Mouse (Mus musculus): ENCODE data around the gene Adamtsl1. TPM values are rescaled to one million over a fixed set of nuclear protein-coding genes. Genes with fewer than 3 reads are reported as not detected.

The Adamtsl1 gene
- total RNA-seq, 2 experiments from 2014 or later, result not detected

DNA sequence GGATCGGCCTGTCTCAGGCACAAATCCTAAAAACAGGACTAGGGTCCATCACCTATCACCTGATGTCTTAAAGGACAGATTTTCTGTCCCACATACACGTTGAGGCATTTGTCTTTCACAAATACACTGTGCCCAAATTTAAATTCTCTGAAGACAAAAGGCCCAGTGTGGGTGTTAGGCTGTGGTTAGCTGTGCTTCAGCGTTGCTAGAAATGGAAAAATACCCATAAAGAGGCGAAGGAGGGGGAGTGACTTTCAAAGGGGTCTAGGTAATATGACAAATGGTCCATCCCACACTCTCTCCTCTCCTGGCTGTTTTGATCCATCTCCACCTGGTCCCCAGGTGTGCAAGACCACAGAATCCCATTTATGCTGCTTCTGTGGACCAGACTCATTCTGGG lies 404.4 kb downstream of the Adamtsl1 start:
- ATAC-seq (replicated peaks; ENCODE audit: poor library complexity), result no peak

DNA sequence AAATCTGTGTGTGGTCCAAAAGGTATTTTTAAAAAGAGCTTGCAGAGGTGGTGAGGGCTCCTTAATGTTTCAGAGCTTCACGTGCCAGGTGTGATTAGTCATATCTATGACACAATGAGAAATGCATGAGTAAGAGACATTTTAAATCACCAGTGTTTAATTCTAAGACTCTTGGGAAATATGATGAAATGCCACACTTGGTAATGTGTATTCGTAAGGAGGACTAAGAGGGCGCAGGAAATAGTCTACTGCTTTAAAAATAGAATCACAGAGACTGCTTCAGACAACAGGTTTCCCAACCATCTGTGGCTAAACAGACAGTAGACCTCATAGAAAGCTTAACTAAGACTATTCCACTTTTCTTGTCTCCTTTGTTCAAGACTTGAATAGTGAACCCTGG lies 406.5 kb downstream of the Adamtsl1 start:
- ATAC-seq (replicated peaks; ENCODE audit: poor library complexity), result no peak

DNA sequence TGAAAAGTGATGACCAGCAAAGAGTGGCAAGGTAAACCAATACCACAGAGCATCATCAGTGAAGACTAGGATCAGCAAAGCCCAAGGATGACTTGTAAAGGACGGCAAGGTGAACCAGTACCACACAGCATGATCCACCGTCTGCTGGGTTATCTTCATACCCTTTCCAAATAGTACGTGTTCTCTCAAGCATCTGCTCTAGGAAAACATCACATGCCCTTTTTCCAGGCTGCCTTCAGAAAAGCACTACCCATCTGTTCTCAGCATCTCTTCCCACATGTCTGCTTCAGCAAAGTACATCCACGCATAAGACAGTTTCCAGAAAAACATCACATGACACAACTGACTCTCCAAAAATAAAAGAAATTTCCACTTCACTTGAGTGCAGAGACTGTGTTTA lies 408.8 kb downstream of the Adamtsl1 start:
- no peak for ATAC-seq (replicated peaks; ENCODE audit: poor library complexity)

DNA sequence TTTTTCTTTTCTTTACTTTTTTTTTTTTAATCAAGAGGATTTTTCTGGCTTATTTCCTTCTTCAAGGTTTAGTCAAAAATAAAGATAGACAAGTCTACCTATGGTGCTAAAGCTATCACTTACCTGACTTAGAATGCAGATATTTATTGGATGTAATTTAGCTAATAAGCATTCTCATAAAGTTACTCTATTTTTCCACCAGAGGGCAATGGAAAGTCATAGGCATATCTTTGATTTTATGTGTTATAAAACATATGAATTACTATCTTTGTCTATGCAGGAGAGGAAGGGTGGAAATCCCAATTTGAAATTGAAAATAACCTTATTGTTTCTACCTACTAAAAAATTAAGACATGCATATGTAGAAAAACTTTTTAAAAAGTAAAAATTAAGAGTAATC lies 418.2 kb downstream of the Adamtsl1 start:
- ATAC-seq (replicated peaks; ENCODE audit: poor library complexity), result no peak; the same call in 1 of the 2 replicates

DNA sequence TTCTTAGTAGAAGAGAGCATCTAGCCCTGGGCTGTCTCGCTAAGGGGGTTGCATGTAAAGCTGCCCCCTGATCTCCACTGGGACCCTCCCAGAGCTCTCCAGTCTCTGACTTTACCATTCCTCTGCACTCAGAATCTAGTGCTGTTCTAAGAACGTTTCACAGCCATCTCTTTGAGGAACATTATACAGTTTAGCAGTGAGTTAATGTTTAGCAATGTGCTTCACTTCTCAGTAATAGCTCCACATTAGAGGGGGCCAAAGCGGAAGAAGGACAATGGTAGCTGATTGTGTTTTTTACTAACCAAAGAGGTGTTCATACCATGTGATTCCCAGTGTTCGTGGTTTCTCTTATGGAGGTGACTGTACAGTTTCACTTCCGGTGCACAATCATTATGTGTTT lies 425.5 kb downstream of the Adamtsl1 start:
- no peak for ATAC-seq (replicated peaks; ENCODE audit: poor library complexity)

DNA sequence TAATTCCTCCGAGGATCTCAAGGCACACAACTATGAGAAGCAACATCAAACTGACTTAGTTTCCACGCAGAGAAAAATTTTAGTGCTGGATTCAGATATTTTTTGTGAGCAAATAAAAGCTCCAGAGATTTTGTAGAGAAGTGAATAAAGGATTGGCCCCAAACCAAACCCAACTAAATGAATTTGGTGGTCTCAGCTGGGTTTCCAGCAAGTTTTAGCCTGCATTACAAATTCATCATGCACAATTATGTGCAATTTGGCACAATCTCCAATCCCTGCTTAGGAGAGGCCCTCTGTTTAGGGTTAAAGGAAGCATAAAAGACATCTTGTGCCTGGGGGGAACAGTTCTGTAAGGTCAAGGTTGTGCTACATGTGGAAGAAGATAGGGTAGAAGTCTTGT lies 427.9 kb downstream of the Adamtsl1 start:
- no peak for ATAC-seq (replicated peaks; ENCODE audit: poor library complexity)

DNA sequence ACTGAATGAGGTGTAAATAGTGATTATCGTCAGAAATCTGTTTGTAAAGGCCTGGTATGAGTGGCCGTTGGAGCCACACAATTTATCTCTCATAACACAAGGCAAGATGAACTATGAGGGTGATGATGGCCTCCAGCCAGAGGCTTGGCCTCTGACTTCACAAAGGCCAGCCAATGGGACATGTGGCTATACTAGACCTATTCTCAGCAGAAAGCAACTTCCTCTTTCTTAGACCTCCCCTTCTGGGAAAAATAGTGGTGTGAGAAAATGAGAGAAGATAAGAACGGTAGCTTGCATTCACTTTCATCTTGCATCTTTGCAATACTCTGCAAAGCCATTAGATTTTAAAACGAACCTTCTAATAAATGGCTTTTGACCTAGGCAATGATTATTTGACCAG lies 439.6 kb downstream of the Adamtsl1 start:
- peak; percentile 94 for ATAC-seq (replicated peaks; ENCODE audit: poor library complexity)

DNA sequence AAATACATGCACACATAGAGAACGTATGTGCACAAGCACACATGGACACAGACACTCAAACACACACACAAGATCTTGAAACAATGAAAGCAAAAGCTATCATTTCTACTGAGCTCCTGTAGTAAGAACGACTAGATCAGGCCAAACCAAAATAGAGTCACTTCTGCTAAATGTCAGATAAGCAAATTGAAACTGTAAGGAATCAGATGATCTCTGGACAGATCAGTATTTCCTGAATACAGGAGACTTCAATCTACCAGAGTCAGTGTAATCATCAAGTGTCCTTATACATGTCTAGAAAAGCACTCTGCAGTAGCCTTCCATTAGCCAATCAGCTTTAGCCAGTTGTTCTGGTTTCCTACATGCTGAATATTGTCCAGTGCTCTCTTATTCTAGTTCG lies 441.4 kb downstream of the Adamtsl1 start:
- ATAC-seq (replicated peaks; ENCODE audit: poor library complexity), result 0 out of 2 replicates have a peak, but pooled peaks have one; percentile 10

DNA sequence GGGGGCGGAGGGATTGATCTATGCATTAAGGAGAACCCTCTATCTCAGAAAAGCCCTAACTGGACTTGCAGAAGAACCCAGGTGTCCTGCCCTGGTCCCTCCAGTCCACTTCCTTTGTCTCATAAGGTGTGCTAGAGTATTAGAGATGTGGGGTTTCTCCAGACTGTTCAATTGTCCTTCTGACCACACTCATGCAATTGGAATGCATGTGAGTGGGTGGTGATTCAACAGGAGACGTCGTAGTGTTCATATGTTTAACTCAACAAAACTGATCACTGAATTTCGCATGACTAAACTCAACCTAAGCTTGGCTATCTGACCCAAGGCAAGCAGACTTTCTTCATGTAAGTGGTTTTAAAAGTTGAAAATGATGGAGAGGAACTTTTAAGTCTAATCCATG lies 443.3 kb downstream of the Adamtsl1 start:
- no peak for ATAC-seq (replicated peaks; ENCODE audit: poor library complexity)

DNA sequence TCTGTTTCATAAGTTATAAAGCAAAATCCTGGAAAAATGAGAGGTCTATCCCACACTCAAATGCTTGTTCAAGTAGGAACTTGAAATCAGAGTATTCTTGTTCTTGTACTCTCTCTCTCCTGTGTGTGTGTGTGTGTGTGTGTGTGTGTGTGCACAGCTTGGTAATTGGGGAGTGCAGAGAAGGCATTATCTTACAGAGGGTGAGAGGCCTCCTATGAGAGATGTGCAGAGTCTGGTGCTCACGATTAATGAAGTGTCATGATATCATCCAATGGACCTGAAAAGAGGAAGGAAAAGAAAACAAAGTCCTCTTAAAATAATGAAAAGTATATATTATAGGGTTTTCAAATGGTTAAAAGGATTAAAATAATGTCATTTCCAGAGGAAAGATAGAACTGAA lies 443.9 kb downstream of the Adamtsl1 start:
- no peak for ATAC-seq (replicated peaks; ENCODE audit: poor library complexity)

DNA sequence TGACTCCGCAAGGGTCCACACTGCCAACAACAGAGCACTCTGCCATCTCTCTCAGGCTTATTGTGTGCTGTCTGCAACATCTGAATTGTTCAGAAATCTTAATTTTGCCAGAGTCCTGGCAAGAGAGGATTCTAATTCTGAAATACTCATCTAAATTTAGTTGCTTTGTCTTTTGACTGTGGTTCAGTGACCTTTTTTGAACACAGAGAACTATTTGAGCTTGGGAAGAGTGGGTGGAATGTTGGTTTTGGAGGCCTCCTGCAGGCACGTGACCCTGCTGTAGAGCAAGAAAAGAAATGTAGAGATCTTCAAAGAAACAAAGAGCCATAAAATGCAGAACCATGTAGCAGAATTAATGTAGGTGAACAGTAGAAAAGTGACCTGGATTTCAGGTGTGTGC lies 445.0 kb downstream of the Adamtsl1 start:
- ATAC-seq (replicated peaks; ENCODE audit: poor library complexity), result no peak

DNA sequence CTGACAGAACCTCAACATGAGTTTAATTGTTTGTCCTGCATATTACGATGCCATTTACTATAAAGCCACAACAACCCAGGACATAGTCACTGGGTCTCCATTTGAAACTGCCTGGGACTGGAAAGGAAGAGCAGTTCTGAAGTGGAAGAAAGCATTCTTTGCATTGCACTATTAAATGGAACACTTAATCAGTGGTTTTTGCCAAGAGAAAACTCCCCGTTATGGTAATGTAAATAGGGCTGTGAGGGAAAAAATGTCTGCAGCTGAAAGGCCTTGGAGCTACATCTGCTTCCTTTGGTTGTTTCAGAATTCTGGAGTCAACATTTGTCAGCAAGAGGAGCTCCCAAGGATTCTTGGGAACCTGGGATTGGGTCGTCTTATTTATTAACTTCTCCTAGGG lies 462.2 kb downstream of the Adamtsl1 start:
- ATAC-seq (replicated peaks; ENCODE audit: poor library complexity), result no peak

DNA sequence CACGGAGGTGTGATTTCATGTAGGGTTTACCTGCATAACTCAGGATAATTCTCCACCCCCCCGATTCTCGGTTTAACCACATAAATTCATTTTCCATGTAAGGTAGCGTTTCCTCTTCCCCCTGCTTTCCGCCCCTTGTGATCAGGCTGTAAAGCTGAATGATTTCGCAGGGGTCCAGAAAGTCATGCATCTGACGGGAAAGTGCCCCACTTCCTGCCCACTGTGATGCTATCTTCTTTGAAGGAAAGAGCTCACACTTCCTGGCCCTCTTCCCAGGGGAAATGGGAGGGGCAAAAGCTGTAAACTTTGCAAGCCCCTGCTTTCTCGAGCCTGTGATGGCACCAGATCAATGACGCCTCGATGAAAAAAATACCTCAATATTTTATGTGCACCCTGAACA lies 465.2 kb downstream of the Adamtsl1 start:
- ATAC-seq (replicated peaks; ENCODE audit: poor library complexity), result no peak

DNA sequence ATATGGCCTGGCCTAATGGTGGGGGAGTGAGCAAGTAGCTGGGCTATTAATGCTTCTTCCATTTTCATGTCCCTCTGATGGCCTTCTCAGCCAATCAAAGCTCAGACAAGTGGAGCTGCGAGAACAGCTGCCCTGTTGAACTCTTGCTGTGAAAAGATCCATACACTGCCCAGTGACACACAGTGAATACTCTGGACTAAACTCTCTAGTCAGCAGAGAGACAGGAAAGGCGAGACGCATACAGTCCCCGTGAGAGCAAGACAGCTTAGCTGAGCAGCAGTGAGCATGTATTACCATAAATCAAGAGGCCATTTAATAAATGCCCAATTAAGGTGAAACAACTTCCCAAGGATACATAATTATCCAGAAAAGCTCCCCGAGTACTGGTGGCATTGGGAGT lies 492.6 kb downstream of the Adamtsl1 start:
- no peak for ATAC-seq (replicated peaks; ENCODE audit: poor library complexity)

DNA sequence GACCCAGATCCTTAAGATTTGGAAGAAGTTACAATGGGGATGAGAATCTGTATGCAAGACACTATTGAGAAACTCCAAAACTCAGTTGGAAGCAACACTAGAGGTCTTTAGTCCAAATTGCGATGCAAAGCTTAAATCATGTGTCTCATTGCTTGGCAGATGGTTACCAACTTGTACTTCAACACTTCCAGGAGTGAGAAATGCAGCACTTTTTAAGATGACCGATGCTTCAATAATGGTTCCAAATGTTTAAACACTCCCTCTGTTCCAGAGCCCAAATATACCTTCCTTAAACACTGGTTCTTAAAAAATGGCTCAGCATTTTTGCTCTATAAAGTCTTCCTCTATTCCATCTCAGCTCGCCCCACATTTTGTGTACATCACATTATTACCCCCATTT lies 499.7 kb downstream of the Adamtsl1 start:
- ATAC-seq (replicated peaks; ENCODE audit: poor library complexity), result no peak

DNA sequence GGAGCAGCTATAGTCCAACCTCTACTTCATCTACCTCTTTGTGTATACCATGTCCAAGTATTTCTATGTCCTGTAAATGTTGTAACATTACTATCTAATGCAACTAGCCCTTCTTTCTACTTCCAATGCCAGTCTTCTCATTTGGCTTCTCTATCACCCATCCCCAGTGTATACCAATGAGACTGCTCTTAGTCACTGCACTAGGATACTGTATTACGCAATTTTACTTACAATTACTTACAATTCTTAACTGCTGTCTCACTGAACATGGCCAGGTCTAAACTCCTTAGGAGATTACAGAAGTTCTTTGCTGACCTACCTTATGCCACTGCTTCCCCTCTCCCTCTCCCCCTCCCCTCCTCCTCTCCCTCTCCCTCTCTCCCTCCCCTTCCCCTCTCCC lies 505.0 kb downstream of the Adamtsl1 start:
- no peak for ATAC-seq (replicated peaks; ENCODE audit: poor library complexity)

DNA sequence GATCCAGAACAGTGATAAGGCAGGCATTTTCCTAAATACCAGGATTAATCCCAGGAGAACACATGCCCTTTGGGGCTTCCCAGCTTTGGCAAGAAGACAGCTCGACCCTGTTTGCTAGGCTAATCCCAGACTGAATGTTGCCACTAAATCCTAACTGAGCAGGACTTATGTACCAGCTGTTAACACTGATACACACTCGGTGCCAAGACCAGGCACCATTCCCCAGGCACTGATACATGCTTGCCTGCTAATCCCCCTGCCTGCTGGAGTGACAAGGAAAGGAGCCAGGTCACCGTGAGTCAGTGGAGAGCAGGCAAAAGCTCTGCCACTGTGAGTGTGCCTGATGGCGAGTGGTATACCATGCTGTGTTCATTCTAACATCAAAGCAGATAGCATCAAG lies 505.6 kb downstream of the Adamtsl1 start:
- no peak for ATAC-seq (replicated peaks; ENCODE audit: poor library complexity)

DNA sequence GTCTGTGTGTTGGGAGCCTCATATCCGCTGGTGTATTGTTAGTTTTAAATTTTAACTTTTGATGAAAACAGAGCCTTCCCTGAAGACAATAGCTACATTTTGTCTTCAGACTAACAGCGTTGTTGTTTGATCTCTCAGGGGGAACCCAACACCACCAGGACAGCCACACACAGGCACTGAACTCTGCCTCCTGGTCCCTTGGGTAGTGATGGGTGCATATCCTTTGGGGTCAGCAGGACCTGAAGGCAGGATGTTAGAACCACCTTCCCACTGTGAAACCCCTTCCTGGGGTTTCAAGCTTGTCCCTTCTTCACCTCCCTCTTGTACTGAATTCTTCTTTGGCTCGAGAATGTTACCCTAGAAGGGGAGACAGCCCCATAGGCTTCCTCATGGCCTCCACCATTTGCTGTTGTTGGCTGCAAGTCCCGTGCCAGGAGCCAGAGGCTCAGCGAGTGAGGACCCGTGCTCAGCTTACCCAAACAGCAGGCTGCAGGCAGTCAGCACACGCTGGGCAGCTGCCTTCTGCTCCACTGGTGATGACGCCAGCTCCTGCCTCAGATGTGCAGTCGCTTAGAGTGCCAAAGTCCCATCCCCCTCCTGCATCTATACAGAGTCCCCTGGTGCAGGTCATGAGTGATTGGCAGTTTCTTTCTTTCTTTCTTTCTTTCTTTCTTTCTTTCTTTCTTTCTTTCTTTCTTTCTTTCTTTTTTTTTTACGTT lies 506.6 kb downstream of the Adamtsl1 start:
- no peak for ATAC-seq (replicated peaks; ENCODE audit: poor library complexity)

DNA sequence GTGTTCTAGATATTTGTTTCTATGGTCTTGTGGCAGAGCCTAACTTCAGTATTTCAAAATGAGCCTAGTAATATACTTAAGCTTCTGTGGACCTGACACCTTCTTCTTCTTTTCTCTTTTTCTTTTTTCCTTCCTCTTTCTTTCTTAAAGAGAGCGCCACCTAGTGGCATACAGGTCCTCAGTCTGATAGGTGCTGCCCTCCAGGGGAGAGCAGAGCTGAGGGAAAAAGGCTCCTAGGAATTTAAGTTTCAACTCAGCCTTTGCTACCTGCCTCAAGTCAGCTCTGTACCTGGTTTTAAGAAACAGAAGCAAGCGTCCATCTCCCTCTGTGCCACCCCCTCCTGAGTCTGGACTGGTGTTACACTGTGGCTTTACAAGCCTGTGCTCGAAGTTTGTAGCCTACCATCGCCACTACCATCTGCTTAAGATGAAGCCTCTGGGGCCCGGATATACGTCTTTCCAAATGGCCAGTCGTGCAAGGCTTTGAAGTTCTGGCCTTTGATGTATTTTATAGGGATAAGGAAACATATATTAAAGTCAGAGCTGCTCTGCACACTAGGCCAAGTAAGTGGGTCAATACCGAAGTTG lies 510.7 kb downstream of the Adamtsl1 start:
- ATAC-seq (replicated peaks; ENCODE audit: poor library complexity), result peak; percentile 93

DNA sequence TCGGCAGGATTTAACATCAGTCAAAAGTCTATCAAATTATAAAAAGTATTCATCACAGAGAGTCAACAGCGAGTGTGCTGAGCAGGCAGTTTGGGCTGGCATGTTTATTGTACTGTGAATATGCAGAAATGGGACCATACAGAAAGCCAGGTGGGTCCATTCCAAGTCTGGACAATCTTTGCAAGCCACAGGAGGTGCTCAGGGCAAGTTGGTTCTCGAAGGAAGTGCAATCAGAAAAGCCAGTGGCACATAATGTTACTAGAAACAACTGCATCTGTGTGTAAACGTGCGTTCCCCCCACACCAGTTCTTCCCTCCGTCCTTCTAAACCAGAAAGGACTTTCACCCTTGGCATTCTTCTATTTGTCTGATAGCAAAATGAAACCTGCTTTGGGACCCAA lies 515.5 kb downstream of the Adamtsl1 start:
- no peak for ATAC-seq (replicated peaks; ENCODE audit: poor library complexity)

DNA sequence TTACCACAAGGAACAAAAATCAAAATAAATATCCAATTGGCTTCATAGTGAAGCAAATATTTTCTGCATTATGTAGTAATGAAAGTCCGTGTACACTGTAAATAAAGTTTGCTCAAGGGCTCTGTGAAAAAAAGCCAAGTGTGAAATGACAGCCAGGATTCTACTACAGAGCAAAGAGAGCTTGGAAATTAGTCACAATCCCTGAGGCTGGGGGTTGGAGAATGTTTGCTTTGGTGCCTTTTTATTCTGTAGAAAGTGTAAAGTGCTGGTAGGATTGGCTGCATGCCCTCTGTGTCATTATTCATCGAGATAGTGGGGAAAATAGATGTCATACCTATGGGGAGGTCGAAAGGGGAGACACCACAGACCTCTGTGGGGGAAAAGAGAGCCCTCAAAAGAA lies 516.2 kb downstream of the Adamtsl1 start:
- ATAC-seq (replicated peaks; ENCODE audit: poor library complexity), result no peak

DNA sequence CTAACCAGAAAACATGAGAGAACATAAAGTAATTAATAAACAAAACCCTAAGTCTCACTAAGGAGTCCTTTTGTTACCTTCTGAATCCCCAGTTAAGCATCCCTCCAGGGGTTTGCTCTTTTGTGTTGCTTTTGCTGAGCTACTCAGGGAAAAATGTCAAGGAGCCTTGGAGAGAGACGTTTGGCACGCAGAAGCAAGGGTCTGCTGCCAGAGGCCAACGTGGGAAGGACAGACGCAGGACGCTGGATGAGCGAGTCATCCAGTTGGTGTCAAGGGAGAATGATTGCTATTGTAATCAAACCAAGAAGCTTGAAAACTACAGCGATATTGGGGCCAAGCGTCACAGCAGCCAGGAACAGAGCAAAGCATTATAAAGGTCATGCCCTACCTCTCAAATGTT lies 517.1 kb downstream of the Adamtsl1 start:
- no peak for ATAC-seq (replicated peaks; ENCODE audit: poor library complexity)

DNA sequence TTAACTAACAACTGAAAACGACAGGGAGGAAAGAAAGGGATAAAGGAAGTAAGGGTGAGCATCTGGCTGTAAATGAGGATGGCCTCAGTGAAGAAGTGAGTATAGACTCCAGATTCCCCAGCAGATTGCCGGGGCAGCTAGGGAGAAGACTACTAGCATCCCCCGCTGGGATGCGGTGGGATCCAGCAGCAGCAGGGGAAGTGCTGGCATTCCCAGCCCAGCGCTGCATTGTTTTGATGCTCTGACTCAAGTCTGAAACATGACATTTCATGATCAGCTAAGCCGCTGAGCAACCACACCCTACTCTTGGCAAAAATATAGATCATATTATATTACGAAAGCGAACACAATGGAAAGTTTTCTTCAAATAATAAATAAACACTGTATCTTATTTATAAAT lies 526.9 kb downstream of the Adamtsl1 start:
- no peak for ATAC-seq (replicated peaks; ENCODE audit: poor library complexity)

All from megakaryocyte progenitor cell, adult 5-6 weeks (primary cell).